Mouse (Mus musculus) retina, embryonic 14.5 days (tissue): Measurements from ENCODE around the gene Ypel2.

Experiments
- DNase-seq: peaks from one replicate; pipeline ENCODE4 v3.0.0-alpha.2; 2015; ENCODE audit warnings: low spot score

Ypel2 gene

GRCm38 (mm10) chr11:86932201-86932600 lies 61.3 kb downstream of the Ypel2 start:
- no peak for DNase-seq

GRCm38 (mm10) chr11:86930636-86931180 lies 62.8 kb downstream of the Ypel2 start:
- DNase-seq, result no peak

GRCm38 (mm10) chr11:86929985-86930384 lies 63.5 kb downstream of the Ypel2 start:
- DNase-seq, result no peak

- DNase-seq, result no peak
Observed at GRCm38 (mm10) chr11:86929531-86929930, 64.0 kb downstream of the Ypel2 start.

- DNase-seq, result no peak
Observed at GRCm38 (mm10) chr11:86925085-86925638, 68.3 kb downstream of the Ypel2 start.

GRCm38 (mm10) chr11:86924629-86925028 lies 68.9 kb downstream of the Ypel2 start:
- no peak for DNase-seq

- no peak for DNase-seq
Observed at GRCm38 (mm10) chr11:86923654-86924053, 69.9 kb downstream of the Ypel2 start.

- no peak for DNase-seq
Observed at GRCm38 (mm10) chr11:86922029-86922428, 71.5 kb downstream of the Ypel2 start.

- no peak for DNase-seq
Observed at GRCm38 (mm10) chr11:86921335-86921734, 72.2 kb downstream of the Ypel2 start.

GRCm38 (mm10) chr11:86920111-86921080 lies 73.1 kb downstream of the Ypel2 start:
- DNase-seq, result peak; percentile 27

- DNase-seq, result no peak
Observed at GRCm38 (mm10) chr11:86919468-86919867, 74.0 kb downstream of the Ypel2 start.

- no peak for DNase-seq
Observed at GRCm38 (mm10) chr11:86917536-86917935, 76.0 kb downstream of the Ypel2 start.

GRCm38 (mm10) chr11:86916596-86917249 lies 76.8 kb downstream of the Ypel2 start:
- DNase-seq, result no peak

GRCm38 (mm10) chr11:86914329-86914728 lies 79.2 kb downstream of the Ypel2 start:
- DNase-seq, result no peak

- no peak for DNase-seq
Observed at GRCm38 (mm10) chr11:86910244-86910643, 83.3 kb downstream of the Ypel2 start.

GRCm38 (mm10) chr11:86909028-86909427 lies 84.5 kb downstream of the Ypel2 start:
- no peak for DNase-seq

- no peak for DNase-seq
Observed at GRCm38 (mm10) chr11:86907889-86908590, 85.5 kb downstream of the Ypel2 start.

- DNase-seq, result no peak
Observed at GRCm38 (mm10) chr11:86906767-86907662, 86.5 kb downstream of the Ypel2 start.

GRCm38 (mm10) chr11:86906257-86906656 lies 87.2 kb downstream of the Ypel2 start:
- no peak for DNase-seq

GRCm38 (mm10) chr11:86905261-86905660 lies 88.2 kb downstream of the Ypel2 start:
- no peak for DNase-seq

- no peak for DNase-seq
Observed at GRCm38 (mm10) chr11:86904706-86905105, 88.8 kb downstream of the Ypel2 start.
